Mouse (Mus musculus): ENCODE measurements around the gene Zbtb11.
"Not testable (repeated sequence)": the region's sequence is repeated elsewhere in the genome, so short reads cannot be mapped to it uniquely, and the experiment has no call there.

Gene Zbtb11

DNA sequence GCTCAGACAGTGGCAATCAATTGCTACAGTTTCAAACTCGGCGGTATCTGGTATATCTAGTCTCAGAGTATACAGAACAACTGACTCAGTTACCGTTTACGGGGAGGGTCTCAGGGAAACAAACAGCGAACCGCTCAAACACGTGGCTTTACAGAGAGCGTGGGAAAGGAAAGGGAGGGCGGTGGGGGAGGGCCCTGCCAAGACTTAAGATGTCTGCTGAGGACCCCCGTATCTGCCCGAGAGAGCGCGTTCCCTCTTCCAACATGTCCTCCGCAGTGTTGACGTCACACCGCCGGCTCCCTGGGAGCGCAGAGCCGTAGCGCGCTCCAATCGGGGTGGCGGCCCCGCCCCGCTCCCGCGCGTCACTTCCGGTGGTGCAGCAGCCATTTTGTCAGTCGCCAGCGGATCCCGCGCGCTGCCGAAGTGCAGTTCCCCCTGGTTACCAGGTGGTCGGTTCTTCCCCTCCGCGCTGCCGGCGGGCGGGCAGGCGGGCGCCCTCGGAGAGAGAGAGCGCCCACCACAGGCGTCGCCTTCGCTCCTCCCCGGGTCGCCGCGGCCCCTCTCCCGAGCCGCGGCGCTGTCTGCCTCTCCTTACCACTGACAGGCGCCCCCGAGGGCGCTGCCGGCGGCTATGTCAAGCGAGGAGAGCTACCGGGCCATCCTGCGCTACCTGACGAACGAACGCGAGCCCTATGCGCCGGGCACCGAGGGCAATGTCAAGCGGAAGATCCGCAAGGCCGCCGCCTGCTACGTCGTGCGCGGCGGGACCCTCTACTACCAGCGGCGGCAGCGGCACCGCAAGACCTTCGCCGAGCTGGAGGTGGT is at the start of gene Zbtb11:
TSS of gene Zbtb11 (plus strand) at position 453 of the 825 bp plus-strand sequence.
- peak; percentile 98 for DNase-seq

GRCm38 (mm10) chr16:55924010-55924409 is 49.7 kb upstream of the Zbtb11 start:
- no peak for DNase-seq

- DNase-seq: peak; percentile 32 to 36
Measured at GRCm38 (mm10) chr16:55933681-55934343, 39.9 kb upstream of the Zbtb11 start.

- DNase-seq: peak; percentile 93 to 94
Measured at GRCm38 (mm10) chr16:55934453-55935037, 39.1 kb upstream of the Zbtb11 start, which contains the start of gene Cep97. TSS of gene Cep97 (minus strand) at chr16:55934855.

GRCm38 (mm10) chr16:55938761-55939160 is 34.9 kb upstream of the Zbtb11 start:
- DNase-seq: no peak

GRCm38 (mm10) chr16:55939703-55940102 is 34.0 kb upstream of the Zbtb11 start:
- DNase-seq: peak; percentile 20 to 32

- no peak for DNase-seq
Measured at GRCm38 (mm10) chr16:55940781-55941180, 32.9 kb upstream of the Zbtb11 start.

GRCm38 (mm10) chr16:55947266-55947665 is 26.4 kb upstream of the Zbtb11 start:
- no peak for DNase-seq

GRCm38 (mm10) chr16:55947876-55948410 is 25.7 kb upstream of the Zbtb11 start:
- not testable (repeated sequence) for DNase-seq

DNA sequence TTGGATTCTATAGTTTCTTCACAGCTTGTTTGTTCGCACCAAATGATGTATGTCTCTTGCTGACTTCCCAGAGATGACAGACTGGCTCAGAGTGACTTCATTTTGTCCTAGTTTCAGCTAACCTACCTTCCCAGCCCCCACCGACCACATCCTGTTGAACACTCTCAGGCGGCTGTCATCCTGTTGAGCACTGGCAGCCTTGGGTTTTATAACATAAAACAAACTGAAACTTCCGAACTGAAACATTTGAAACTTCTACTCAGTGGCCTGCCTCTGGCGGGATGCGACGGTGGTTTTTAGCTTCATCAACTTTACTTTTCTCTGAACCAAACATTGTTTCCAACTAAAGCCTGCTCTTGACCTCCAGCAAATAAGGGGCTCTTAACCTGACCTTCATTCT is 24.7 kb upstream of the Zbtb11 start:
- DNase-seq: no peak

DNA sequence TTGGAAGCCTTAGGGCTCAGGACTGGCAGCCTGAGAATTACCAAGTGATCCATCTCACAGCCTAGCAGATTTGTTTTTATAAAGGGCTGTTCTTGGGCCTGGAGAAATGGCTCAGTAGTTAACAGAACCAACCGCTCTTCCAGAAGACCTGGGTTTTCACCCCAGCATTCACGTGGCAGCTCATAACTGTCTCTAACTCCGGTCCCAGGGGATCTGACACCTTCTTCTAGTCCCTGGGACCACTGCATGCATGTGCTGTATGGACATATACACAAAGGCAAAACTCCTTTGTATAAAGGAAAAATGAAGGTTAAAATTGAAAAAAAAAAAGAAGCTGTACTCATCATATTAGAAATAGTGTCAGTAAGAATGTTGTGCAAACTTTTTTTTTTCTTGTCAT is 23.2 kb upstream of the Zbtb11 start:
- no peak for DNase-seq

GRCm38 (mm10) chr16:55950946-55951678 is 22.6 kb upstream of the Zbtb11 start:
- peak; percentile 61 to 82 for DNase-seq

GRCm38 (mm10) chr16:55951679-55952327 is 21.9 kb upstream of the Zbtb11 start:
- no peak for DNase-seq

DNA sequence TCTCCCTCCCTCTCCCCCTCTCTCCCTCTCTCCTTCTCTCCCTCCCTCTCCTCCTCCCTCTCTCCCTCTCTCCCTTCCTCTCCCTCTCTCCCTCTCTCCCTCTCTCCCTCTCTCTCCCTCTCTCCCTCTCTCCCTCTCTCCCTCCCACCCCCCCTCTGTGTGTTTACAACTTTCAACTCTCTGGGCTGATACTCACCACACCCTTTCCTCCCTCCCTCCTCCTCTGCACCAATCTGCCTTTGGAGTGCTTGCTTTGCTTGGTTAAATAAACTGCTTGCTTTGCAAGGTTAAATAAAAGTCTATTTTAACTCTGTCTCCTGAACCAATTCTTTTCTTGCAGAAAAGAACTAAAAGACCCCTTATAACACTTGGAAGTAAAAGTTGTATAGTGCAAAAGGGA is 20.9 kb upstream of the Zbtb11 start:
- no peak for DNase-seq

GRCm38 (mm10) chr16:55954196-55954595 is 19.5 kb upstream of the Zbtb11 start:
- DNase-seq: not testable (repeated sequence)

DNA sequence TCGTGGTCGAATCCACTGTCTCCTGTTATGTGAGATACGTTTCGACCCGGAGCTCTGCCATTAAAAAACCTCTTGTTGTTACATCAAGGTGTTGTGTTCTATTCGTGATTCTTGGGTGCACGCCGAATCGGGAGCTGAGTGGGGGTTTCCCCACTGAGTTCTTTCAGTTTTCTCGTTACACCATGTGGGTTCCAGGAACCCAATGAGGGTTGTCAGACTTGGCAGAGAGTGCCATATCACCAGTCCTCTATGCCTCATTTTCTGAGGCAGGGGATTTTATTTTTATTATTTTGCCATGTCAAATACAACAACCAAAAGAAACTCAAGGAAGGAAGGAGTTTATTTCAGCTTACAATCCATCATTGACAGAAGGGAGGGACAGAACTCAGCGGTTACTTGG is 10.6 kb upstream of the Zbtb11 start:
- not testable (repeated sequence) for DNase-seq

DNA sequence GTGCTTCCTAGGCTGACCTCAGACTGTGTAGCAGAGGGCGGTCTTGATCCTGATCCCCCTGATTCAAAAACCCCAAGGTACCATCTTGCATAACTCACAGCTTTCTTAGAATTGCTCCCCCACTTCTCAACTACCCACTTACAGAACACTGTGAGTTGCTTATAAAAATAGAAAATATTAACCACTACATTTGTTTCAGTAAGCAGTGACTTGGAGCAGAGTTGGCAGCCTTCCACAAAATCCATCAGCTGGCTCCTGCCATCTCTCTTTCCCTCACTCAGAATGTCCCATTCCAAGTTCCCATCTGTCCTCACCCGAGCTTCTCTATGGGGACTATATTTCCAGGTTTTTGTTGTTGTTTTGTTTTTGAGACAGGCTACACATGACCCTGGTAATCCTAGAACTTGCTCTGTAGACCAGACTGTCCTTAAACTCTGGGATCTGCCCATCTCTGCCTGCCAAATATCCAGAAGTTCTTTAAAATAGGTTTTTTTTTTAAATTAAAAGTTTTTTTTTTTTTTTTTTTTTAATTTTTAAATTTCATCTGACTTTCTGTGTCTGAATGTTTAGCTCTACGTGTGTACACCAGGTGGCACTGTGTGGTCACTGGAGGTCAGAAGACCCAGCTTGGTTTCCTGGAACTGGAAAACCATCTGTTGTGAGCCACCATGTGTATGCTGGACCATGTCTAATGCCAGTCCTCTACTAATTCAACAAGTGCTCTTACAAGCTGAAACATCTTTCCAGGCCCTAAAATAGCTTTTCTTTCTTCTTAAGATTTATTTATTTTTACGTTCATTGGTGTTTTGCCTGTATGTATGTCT is 9.3 kb upstream of the Zbtb11 start:
- DNase-seq: peak in 1 of 2 experiments; percentile 37

- peak; percentile 94 to 96 for DNase-seq
Measured at GRCm38 (mm10) chr16:55966212-55966871, 7.3 kb upstream of the Zbtb11 start, which contains the start of gene Rpl24. TSS of gene Rpl24 (plus strand) at chr16:55966275.

- DNase-seq: no peak
Measured at GRCm38 (mm10) chr16:55967221-55967620, 6.5 kb upstream of the Zbtb11 start.

- peak in 1 of 2 experiments; percentile 35 for DNase-seq
Measured at GRCm38 (mm10) chr16:55969147-55969546, 4.5 kb upstream of the Zbtb11 start.
